Mouse (Mus musculus): ENCODE data around the gene Olfr1532-ps1.
"Not testable (repeated sequence)": the region's sequence is repeated elsewhere in the genome, so short reads cannot be mapped to it uniquely, and the experiment has no call there.

Gene Olfr1532-ps1

GRCm38 (mm10) chr7:106907676-106908075 lies at the start of gene Olfr1532-ps1:
TSS of gene Olfr1532-ps1 (plus strand) at chr7:106908001.
- DNase-seq (ENCODE audit: low read depth, low spot score): no peak

- no peak for DNase-seq (ENCODE audit: low read depth, low spot score)
Measured at GRCm38 (mm10) chr7:106862885-106863284, 44.9 kb upstream of the Olfr1532-ps1 start, which contains the start of gene Olfr704. TSS of gene Olfr704 (plus strand) at chr7:106863185.

- DNase-seq (ENCODE audit: low read depth, low spot score): no peak
Measured at GRCm38 (mm10) chr7:106876791-106877190, 31.0 kb upstream of the Olfr1532-ps1 start, which contains the start of gene Olfr705. TSS of gene Olfr705 (minus strand) at chr7:106876891.

- no peak for DNase-seq (ENCODE audit: low read depth, low spot score)
Measured at GRCm38 (mm10) chr7:106888062-106888461, 19.7 kb upstream of the Olfr1532-ps1 start, which contains the start of gene Olfr706. TSS of gene Olfr706 (minus strand) at chr7:106888162.

- not testable (repeated sequence) for DNase-seq (ENCODE audit: low read depth, low spot score)
Measured at GRCm38 (mm10) chr7:106901141-106901540, 6.7 kb upstream of the Olfr1532-ps1 start, which contains the start of gene Olfr707. TSS of gene Olfr707 (minus strand) at chr7:106901241.

- DNase-seq (ENCODE audit: low read depth, low spot score): not testable (repeated sequence)
Measured at GRCm38 (mm10) chr7:106920961-106921360, 13.2 kb downstream of the Olfr1532-ps1 start.

- no peak for DNase-seq (ENCODE audit: low read depth, low spot score)
Measured at GRCm38 (mm10) chr7:106932119-106932518, 24.3 kb downstream of the Olfr1532-ps1 start, which contains the start of gene Olfr709-ps1. TSS of gene Olfr709-ps1 (minus strand) at chr7:106932219.

- DNase-seq (ENCODE audit: low read depth, low spot score): no peak
Measured at GRCm38 (mm10) chr7:106948212-106948611, 40.4 kb downstream of the Olfr1532-ps1 start, which contains the start of gene Olfr710. TSS of gene Olfr710 (minus strand) at chr7:106948312.

GRCm38 (mm10) chr7:106963837-106964236 lies 56.0 kb downstream of the Olfr1532-ps1 start, which contains the start of gene Olfr6:
TSS of gene Olfr6 (minus strand) at chr7:106963937.
- DNase-seq (ENCODE audit: low read depth, low spot score): no peak

Data from brain, adult 2 months (tissue).